Mouse (Mus musculus) neutrophil, adult 5-6 weeks (primary cell): ENCODE measurements around the gene Gm13271. TPM values are rescaled to one million over a fixed set of nuclear protein-coding genes. Genes with fewer than 3 reads are reported as not detected.
"Not testable (repeated sequence)": the region's sequence is repeated elsewhere in the genome, so short reads cannot be mapped to it uniquely, and the experiment has no call there.

Experiments used
- ATAC-seq: fragments of 151-379, 151-347 bp; 2 replicates; pipeline ENCODE4 v1.8.0; 2017; ENCODE audit warnings: mild to moderate bottlenecking, moderate TSS enrichment; ENCODE audit not compliant: insufficient number of reproducible peaks, poor library complexity, low FRiP score, severe bottlenecking; ENCODE audit errors: extremely low read depth
- total RNA-seq: library from RNA; stranded (forward); fragments of 200-1000 nt; gene quantifications from 2 replicates; pipeline ENCODE4 v1.2.3, GENCODE M21; 2017

Gene Gm13271
- not detected in 2 replicates for total RNA-seq

- not testable (repeated sequence) for ATAC-seq
Measured at GRCm38 (mm10) chr4:88754818-88755340, at the start of gene Gm13271. Gene Gm13271, plus strand, starts transcription at chr4:88754868.

- peak; percentile 92 for ATAC-seq
Measured at GRCm38 (mm10) chr4:88705924-88706323, 48.7 kb upstream of the Gm13271 start.

- ATAC-seq, result no peak
Measured at GRCm38 (mm10) chr4:88707128-88707826, 47.4 kb upstream of the Gm13271 start.

- ATAC-seq, result no peak
Measured at GRCm38 (mm10) chr4:88714281-88714680, 40.4 kb upstream of the Gm13271 start.

GRCm38 (mm10) chr4:88715059-88715458 lies 39.6 kb upstream of the Gm13271 start:
- no peak for ATAC-seq

- ATAC-seq, result no peak
Measured at GRCm38 (mm10) chr4:88718715-88719114, 36.0 kb upstream of the Gm13271 start.

- peak; percentile 96 for ATAC-seq
Measured at GRCm38 (mm10) chr4:88721791-88722721, 32.6 kb upstream of the Gm13271 start, which contains the start of the genes Gm26566 and Klhl9. Gene Gm26566, plus strand, starts transcription at chr4:88721805. Gene Klhl9, minus strand, starts transcription at chr4:88722465.

- no peak for ATAC-seq
Measured at GRCm38 (mm10) chr4:88723497-88724090, 31.1 kb upstream of the Gm13271 start.

GRCm38 (mm10) chr4:88726727-88727126 lies 27.9 kb upstream of the Gm13271 start:
- ATAC-seq, result no peak

- ATAC-seq, result peak; percentile 85
Measured at GRCm38 (mm10) chr4:88727324-88727723, 27.3 kb upstream of the Gm13271 start.

GRCm38 (mm10) chr4:88738480-88738879 lies 16.2 kb upstream of the Gm13271 start:
- ATAC-seq, result peak; percentile 94

- 0 out of 2 replicates have a peak, but pooled peaks have one; percentile 39 for ATAC-seq
Measured at GRCm38 (mm10) chr4:88739036-88739435, 15.6 kb upstream of the Gm13271 start.

- ATAC-seq, result no peak
Measured at GRCm38 (mm10) chr4:88741426-88741825, 13.2 kb upstream of the Gm13271 start.

- ATAC-seq, result no peak
Measured at GRCm38 (mm10) chr4:88742771-88743371, 11.8 kb upstream of the Gm13271 start.

- ATAC-seq, result no peak
Measured at GRCm38 (mm10) chr4:88744207-88744606, 10.5 kb upstream of the Gm13271 start.

- ATAC-seq, result no peak
Measured at GRCm38 (mm10) chr4:88749926-88750325, 4.7 kb upstream of the Gm13271 start.

- ATAC-seq, result not testable (repeated sequence)
Measured at GRCm38 (mm10) chr4:88756581-88757513, 2.2 kb downstream of the Gm13271 start.

- ATAC-seq, result peak; percentile 100
Measured at GRCm38 (mm10) chr4:88757628-88758031, 3.0 kb downstream of the Gm13271 start.
